Mouse (Mus musculus): ENCODE measurements around the gene Efcab7.

DNA sequence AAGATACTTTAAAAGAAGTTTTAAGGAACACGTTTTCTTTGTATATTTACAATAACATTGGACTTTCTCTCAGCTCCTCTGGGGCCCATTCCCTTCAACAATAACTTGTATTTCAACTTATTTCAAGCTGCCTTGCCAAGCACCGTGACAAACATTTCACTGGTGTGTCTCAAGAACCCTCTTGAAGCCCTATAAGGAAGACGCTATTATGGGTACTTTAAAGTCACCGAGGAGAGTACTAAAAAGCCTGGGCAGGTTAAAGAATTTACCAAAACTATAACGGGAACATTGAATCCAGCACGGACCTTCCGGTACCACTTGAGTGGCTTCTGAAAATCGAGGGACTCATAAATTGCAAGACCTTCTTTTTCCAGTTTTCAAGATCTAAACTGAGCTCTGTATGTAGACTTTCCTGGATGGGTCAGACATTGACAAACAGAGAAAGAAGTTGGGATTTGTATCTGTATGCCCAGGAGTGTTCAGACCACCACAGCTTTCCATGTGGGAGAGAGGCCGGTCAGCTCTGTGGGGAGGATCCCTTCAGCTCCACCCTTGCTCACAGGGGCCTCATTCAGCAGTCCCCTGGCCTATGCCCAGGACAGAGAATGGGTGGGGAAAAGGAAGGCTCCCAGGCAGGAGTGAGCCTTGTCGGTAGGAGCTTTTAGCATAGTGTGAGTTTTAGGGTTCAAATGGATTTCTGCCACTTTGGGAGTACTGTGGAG, 101.7 kb downstream of the Efcab7 start:
- TF ChIP-seq ZC3H11A (IDR thresholded peaks at IDR 0.05; ENCODE audit: borderline replicate concordance, low read depth, low read length) (no peak), CHD2 (IDR thresholded peaks at IDR 0.05; ENCODE audit: low read depth, low read length) (no peak), MAFK (IDR thresholded peaks at IDR 0.05; ENCODE audit: insufficient read depth, low read depth, low read length) (no peak), ZNF384 (IDR thresholded peaks at IDR 0.05; ENCODE audit: low read depth, low read length) (no peak), HCFC1 (IDR thresholded peaks at IDR 0.05; ENCODE audit: borderline replicate concordance, insufficient read depth, low read length) (no peak)
